ENCODE assay signal across 19 mouse cellular contexts in the genomic region with DNA sequence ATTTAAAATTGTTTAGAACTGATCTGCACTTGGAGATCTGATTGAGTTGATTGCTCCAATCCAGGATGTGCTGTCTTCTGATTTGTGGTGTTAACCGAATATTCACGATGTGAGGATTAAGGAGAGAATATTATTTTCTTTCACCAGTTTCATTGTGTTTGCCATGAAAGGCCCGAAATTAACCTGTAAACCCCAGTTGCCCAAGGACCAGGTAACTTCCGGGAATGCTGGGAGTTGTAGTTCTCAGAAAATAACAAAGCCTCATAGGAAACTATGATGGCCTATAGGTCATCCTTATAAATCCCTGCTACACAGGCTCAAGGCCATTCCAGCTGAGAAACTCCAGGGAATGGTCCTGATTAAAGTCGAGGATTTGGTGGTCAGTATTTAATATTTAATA. TPM values are rescaled to one million over a fixed set of nuclear protein-coding genes. Genes with fewer than 3 reads are reported as not detected.
"Had no signal": no experiment of that assay in that cellular context is flagged by ENCODE, and none has a peak within 500 bp of the region (broad histone marks: within the 10 kb centered on the region; RNA-seq: fewer than 3 reads in every experiment).

No protein-coding gene starts in this region.

- ATAC-seq: midbrain, embryonic 13.5 days had no signal

- H3K4me1 ChIP-seq: stomach, embryonic 15.5 days had no signal

- H3K9ac ChIP-seq: kidney, embryonic 15.5 days; liver, embryonic 13.5 days; midbrain, embryonic 13.5 days; neural tube, embryonic 12.5 days; neural tube, embryonic 15.5 days; stomach, embryonic 15.5 days had no signal

- H3K9me3 ChIP-seq: kidney, embryonic 15.5 days; liver, embryonic 13.5 days; midbrain, embryonic 13.5 days; neural tube, embryonic 12.5 days; neural tube, embryonic 15.5 days; stomach, embryonic 15.5 days had no signal

- H3K27me3 ChIP-seq: kidney, embryonic 15.5 days; liver, embryonic 13.5 days; midbrain, embryonic 13.5 days; neural tube, embryonic 12.5 days; neural tube, embryonic 15.5 days; stomach, embryonic 15.5 days had no signal

- H3K4me2 ChIP-seq: kidney, embryonic 15.5 days; liver, embryonic 13.5 days; midbrain, embryonic 13.5 days; neural tube, embryonic 12.5 days; neural tube, embryonic 15.5 days; stomach, embryonic 15.5 days had no signal

- H3K36me3 ChIP-seq: kidney, embryonic 15.5 days; liver, embryonic 13.5 days; midbrain, embryonic 13.5 days; neural tube, embryonic 12.5 days; neural tube, embryonic 15.5 days; stomach, embryonic 15.5 days had no signal

- H3K4me3 ChIP-seq: kidney, embryonic 15.5 days; left cerebral cortex, adult 2 months; liver, embryonic 13.5 days; midbrain, embryonic 13.5 days; neural tube, embryonic 12.5 days; neural tube, embryonic 15.5 days; stomach, embryonic 15.5 days had no signal

- DNase-seq: kidney, adult 8-10 months; kidney, postnatal 10 days; kidney, postnatal 36 days; layer of hippocampus, postnatal 36 days; liver, embryonic 13.5 days; lung, adult 2 months; right cerebral cortex, adult 18-20 months; right cerebral cortex, postnatal 14 days; right cerebral cortex, postnatal 4 days; spleen, adult 18-20 months; thymus, postnatal 25 days had no signal

- H3K27ac ChIP-seq: kidney, embryonic 15.5 days; left cerebral cortex, adult 2 months; liver, embryonic 13.5 days; macrophage; midbrain, embryonic 13.5 days; neural tube, embryonic 12.5 days; neural tube, embryonic 15.5 days; stomach, embryonic 15.5 days had no signal

RNA-seq across cellular contexts. Expression of gene Txlnb, which starts 1.6 kb away (rescaled TPM):
- polyA plus RNA-seq: liver, adult 2 months had no signal
